8 mouse cellular contexts compared by ENCODE assay signal in the genomic region with DNA sequence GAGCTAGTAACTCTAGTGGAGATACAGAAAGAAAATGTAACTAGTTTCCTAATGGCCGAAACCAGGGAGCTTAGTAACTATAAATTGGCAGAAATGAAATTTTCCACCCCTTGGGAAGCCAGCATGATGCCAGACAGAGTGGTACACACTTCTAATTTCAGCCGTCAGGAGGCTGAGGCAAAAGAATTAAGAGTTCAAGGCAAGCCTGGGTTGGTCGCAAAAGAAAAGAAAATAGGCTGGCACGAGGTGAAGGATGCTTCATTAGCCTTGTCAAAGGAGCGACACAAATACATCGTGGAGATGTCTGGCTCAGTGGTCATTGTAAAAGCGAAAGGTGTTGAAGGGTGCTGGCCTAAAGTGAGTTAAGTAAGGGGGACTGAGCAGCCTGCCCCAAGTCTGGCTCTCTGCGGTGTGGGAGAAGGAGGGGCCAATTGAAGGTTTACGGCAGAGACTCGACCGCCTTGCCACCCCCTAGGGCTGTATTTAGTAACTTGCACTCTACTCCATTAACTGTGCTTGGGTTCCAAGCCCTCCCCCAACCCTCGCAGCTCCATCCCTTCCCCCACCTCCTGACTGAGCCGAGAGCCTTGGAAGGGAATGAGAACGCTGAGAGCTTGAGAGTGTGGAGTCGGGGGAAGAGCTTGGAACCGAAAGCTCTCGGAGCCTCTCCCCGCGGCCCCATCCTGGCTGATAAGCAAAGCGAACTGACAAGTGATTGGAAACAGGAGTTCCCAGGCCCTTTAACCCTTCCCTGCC.
A peak's percentile ranks its signal among the peaks of the same experiment; 100 is the strongest.
DNase-seq lines count a peak whose midpoint lies in the region; ATAC-seq lines count a peak whose summit lies in the region.

No protein-coding gene starts in this region.

- H3K27me3 ChIP-seq in erythroblast, embryonic 14.5 days (ENCODE audit: control insufficient read depth): peaks cover 8% of the 10 kb centered on the region
- peaks cover 94% of the 10 kb centered on the region for H3K27me3 ChIP-seq in embryonic facial prominence, embryonic 13.5 days
- H3K27me3 ChIP-seq in heart, embryonic 14.5 days (ENCODE audit: control insufficient read depth, insufficient read depth, low read length): no peaks in the 10 kb centered on the region
- no peaks in the 10 kb centered on the region for H3K27me3 ChIP-seq in kidney, embryonic 14.5 days (ENCODE audit: control insufficient read depth, insufficient read depth, low read length)
- H3K27me3 ChIP-seq in lung, embryonic 16.5 days (ENCODE audit: control insufficient read depth, insufficient read depth, low read depth, low read length): no peaks in the 10 kb centered on the region

- peak overlapping the region; percentile 54 for H3K4me2 ChIP-seq in embryonic facial prominence, embryonic 13.5 days
- H3K4me2 ChIP-seq in heart, embryonic 14.5 days (ENCODE audit: low read length): peak overlapping the region; percentile 63
- peak overlapping the region; percentile 34 for H3K4me2 ChIP-seq in kidney, embryonic 14.5 days (replicated peaks; ENCODE audit: low read depth, low read length)
- H3K4me2 ChIP-seq in lung, embryonic 16.5 days (ENCODE audit: low read depth, low read length): peak overlapping the region; percentile 60

- H3K27ac ChIP-seq in embryonic facial prominence, embryonic 13.5 days: peak overlapping the region; percentile 55; the same call in 1 of the 2 replicates
- H3K27ac ChIP-seq in heart, embryonic 14.5 days (replicated peaks in 1 of 2; ENCODE audit: control insufficient read depth in 1 of 2, insufficient read depth in 1 of 2, low read depth in 2 of 2, low read length in 2 of 2): peak overlapping the region; percentile 87 to 94
- peak overlapping the region; percentile 44; the same call in 1 of the 2 replicates for H3K27ac ChIP-seq in kidney, embryonic 14.5 days (ENCODE audit: low read depth, low read length)
- peak overlapping the region; percentile 35; the same call in 1 of the 2 replicates for H3K27ac ChIP-seq in lung, embryonic 16.5 days (ENCODE audit: low read length)

- peaks cover 2% of the 10 kb centered on the region; the same call in 1 of the 2 replicates for H3K4me1 ChIP-seq in erythroblast, embryonic 14.5 days (ENCODE audit: control insufficient read depth)
- peaks cover 47% of the 10 kb centered on the region for H3K4me1 ChIP-seq in embryonic facial prominence, embryonic 13.5 days
- peaks cover 43 to 52% of the 10 kb centered on the region in 2 experiments for H3K4me1 ChIP-seq in heart, embryonic 14.5 days (ENCODE audit: control insufficient read depth in 2 of 2, insufficient read depth in 2 of 2, low read length in 2 of 2)
- peaks cover 31% of the 10 kb centered on the region for H3K4me1 ChIP-seq in kidney, embryonic 14.5 days (ENCODE audit: control insufficient read depth, insufficient read depth, low read length)
- H3K4me1 ChIP-seq in lung, embryonic 16.5 days (replicated peaks; ENCODE audit: control insufficient read depth, insufficient read depth, low read length): peaks cover 22% of the 10 kb centered on the region

- H3K9me3 ChIP-seq in erythroblast, embryonic 14.5 days (ENCODE audit: control insufficient read depth, low read length): peaks cover 5% of the 10 kb centered on the region
- H3K9me3 ChIP-seq in embryonic facial prominence, embryonic 13.5 days: no peaks in the 10 kb centered on the region
- H3K9me3 ChIP-seq in heart, embryonic 14.5 days (ENCODE audit: control insufficient read depth, low read length): no peaks in the 10 kb centered on the region
- no peaks in the 10 kb centered on the region for H3K9me3 ChIP-seq in kidney, embryonic 14.5 days (ENCODE audit: control insufficient read depth, low read length)
- H3K9me3 ChIP-seq in lung, embryonic 16.5 days (ENCODE audit: control insufficient read depth, low read length): no peaks in the 10 kb centered on the region

- peak overlapping the region; percentile 40; the same call in 1 of the 2 replicates for H3K9ac ChIP-seq in embryonic facial prominence, embryonic 13.5 days
- H3K9ac ChIP-seq in heart, embryonic 14.5 days (ENCODE audit: low read length): peak overlapping the region; percentile 55
- H3K9ac ChIP-seq in kidney, embryonic 14.5 days (ENCODE audit: low read depth, low read length): peak overlapping the region; percentile 14; the same call in 1 of the 2 replicates
- H3K9ac ChIP-seq in lung, embryonic 16.5 days (ENCODE audit: low read length): peak overlapping the region; percentile 47

- H3K36me3 ChIP-seq in erythroblast, embryonic 14.5 days (ENCODE audit: control insufficient read depth): no peaks in the 10 kb centered on the region
- no peaks in the 10 kb centered on the region for H3K36me3 ChIP-seq in embryonic facial prominence, embryonic 13.5 days
- no peaks in the 10 kb centered on the region for H3K36me3 ChIP-seq in heart, embryonic 14.5 days (ENCODE audit: control insufficient read depth, insufficient read depth, low read length)
- no peaks in the 10 kb centered on the region for H3K36me3 ChIP-seq in kidney, embryonic 14.5 days (ENCODE audit: control insufficient read depth, insufficient read depth, low read length)
- H3K36me3 ChIP-seq in lung, embryonic 16.5 days (ENCODE audit: control insufficient read depth, insufficient read depth, low read length): no peaks in the 10 kb centered on the region

- no peak for ATAC-seq in erythroblast, adult 5-6 weeks (replicated peaks; ENCODE audit: low FRiP score, poor library complexity, severe bottlenecking)
- ATAC-seq in embryonic facial prominence, embryonic 13.5 days (ENCODE audit: insufficient number of reproducible peaks, insufficient read depth, low FRiP score, low TSS enrichment, low read depth): peak; percentile 66
- ATAC-seq in heart, embryonic 14.5 days (ENCODE audit: insufficient number of reproducible peaks, insufficient read depth, low FRiP score, low read depth): peak; percentile 91
- ATAC-seq in kidney, embryonic 14.5 days (ENCODE audit: low FRiP score, low TSS enrichment): peak; percentile 87
- peak; percentile 94 for ATAC-seq in lung, embryonic 16.5 days (ENCODE audit: low read depth)

- H3K4me3 ChIP-seq in erythroblast, embryonic 14.5 days (replicated peaks): peak overlapping the region; percentile 13
- peak overlapping the region; percentile 22 for H3K4me3 ChIP-seq in embryonic facial prominence, embryonic 13.5 days
- peak overlapping the region; percentile 9 to 10; a peak in 3 of 4 replicates for H3K4me3 ChIP-seq in heart, embryonic 14.5 days (ENCODE audit: control insufficient read depth in 1 of 2, insufficient read depth in 1 of 2, low read depth in 1 of 2, low read length in 2 of 2)
- H3K4me3 ChIP-seq in kidney, embryonic 14.5 days (ENCODE audit: low read length): peak overlapping the region; percentile 10; the same call in 1 of the 2 replicates
- H3K4me3 ChIP-seq in lung, embryonic 16.5 days (ENCODE audit: low read length): peak overlapping the region; percentile 38

- DNase-seq in ovary, postnatal 10 days (ENCODE audit: low spot score): peak; percentile 37
- no peak for DNase-seq in natural killer cell, adult 2 months (ENCODE audit: low spot score in 2 of 2)

- WGBS in embryonic facial prominence, embryonic 13.5 days: 6% methylated on average over 20 of the region's 20 CpGs
- WGBS in heart, embryonic 14.5 days: 3% methylated on average over 20 of the region's 20 CpGs
- WGBS in kidney, embryonic 14.5 days: 7% methylated on average over 20 of the region's 20 CpGs
- WGBS in lung, embryonic 16.5 days: 5% methylated on average over 20 of the region's 20 CpGs

Comparison
In these comparisons a context has a peak if more than half of its experiments do, and no peak if none do; other contexts are left out.
1. H3K27ac ChIP-seq: peak in every context shown above with its lines; median percentile 90 in heart, embryonic 14.5 days; 55 in embryonic facial prominence, embryonic 13.5 days; 44 in kidney, embryonic 14.5 days; 35 in lung, embryonic 16.5 days.